Comparison of ENCODE assay signal across 26 mouse cellular contexts in the genomic region with DNA sequence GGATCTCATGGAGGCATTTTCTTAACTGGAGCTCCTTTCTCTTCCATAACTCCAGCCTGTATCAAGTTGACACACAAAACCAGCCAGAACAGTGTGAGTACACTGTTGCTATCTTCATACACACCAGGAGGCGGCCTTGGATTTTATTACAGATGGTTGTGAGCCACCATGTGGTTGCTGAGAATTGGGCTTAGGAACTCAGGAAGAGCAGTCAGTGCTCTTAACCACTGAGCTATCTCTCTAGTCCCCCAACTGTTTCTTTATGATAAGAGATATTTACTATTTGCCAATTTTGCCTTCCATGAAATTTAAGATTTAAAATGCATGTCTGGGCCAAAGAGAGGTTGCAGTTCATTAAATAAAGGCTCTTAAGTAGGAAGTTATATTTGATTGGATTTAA. TPM values are rescaled to one million over a fixed set of nuclear protein-coding genes. Genes with fewer than 3 reads are reported as not detected.
A peak's percentile ranks its signal among the peaks of the same experiment; 100 is the strongest.
DNase-seq lines count a peak whose midpoint lies in the region; ATAC-seq and TF ChIP-seq lines count a peak whose summit lies in the region.
"Had no signal": no experiment of that assay in that cellular context is flagged by ENCODE, and none has a peak within 500 bp of the region (broad histone marks: within the 10 kb centered on the region; RNA-seq: fewer than 3 reads in every experiment).

No protein-coding gene starts in this region.

- no peak for DNase-seq in liver, embryonic 11.5 days (ENCODE audit: low spot score)
- DNase-seq in liver: no peak
- peak; percentile 44 for DNase-seq in c-Kit-positive CD71-positive TER-119-negative erythroid progenitor cells, embryonic 14.5 days (ENCODE audit: low read depth)
- peak in 1 of 3 experiments; percentile 61 for DNase-seq in liver, embryonic 14.5 days (ENCODE audit: low read depth in 3 of 3, low spot score in 3 of 3)
- no peak for DNase-seq in embryo, embryonic 9.5 days (ENCODE audit: extremely low spot score)
- no peak for DNase-seq in kidney, adult 18-20 months
- no peak for DNase-seq in ovary, postnatal 10 days (ENCODE audit: low spot score)
- DNase-seq: adrenal gland, postnatal 10 days; B cell, adult 2 months; cerebellum, adult 2 months; heart, postnatal 14 days; kidney, adult 2 months; kidney, postnatal 36 days; left cerebral cortex, postnatal 4 days; lung, adult 18-20 months; thymus, postnatal 14 days had no signal

- peak; percentile 68 for ATAC-seq in liver, embryonic 11.5 days (replicated peaks; ENCODE audit: low FRiP score)
- ATAC-seq in liver, embryonic 14.5 days (ENCODE audit: insufficient read depth): peak; percentile 62; the same call in 1 of the 2 replicates
- ATAC-seq: forebrain, embryonic 16.5 days; inflammation-experienced regulatory T-cells, adult 6 months; lung, postnatal 0 days had no signal

- H3K27ac ChIP-seq in liver, embryonic 11.5 days (ENCODE audit: low read depth, low read length): no peak overlapping the region
- no peak overlapping the region for H3K27ac ChIP-seq in liver, embryonic 14.5 days
- H3K27ac ChIP-seq: embryonic facial prominence, embryonic 13.5 days; hindbrain, embryonic 10.5 days; hindbrain, embryonic 15.5 days; neural tube, embryonic 12.5 days had no signal

- 0 out of 2 replicates have a peak, but pooled peaks have one; percentile 25 for TF ChIP-seq EP300 in liver, embryonic 14.5 days (IDR thresholded peaks at IDR 0.05; ENCODE audit: low read depth)

- H3K4me3 ChIP-seq in liver, embryonic 11.5 days (ENCODE audit: low read depth, low read length): no peak overlapping the region
- H3K4me3 ChIP-seq in liver, embryonic 14.5 days (ENCODE audit: insufficient read depth in 1 of 2, low read depth in 2 of 2, low read length in 2 of 2): no peak overlapping the region
- H3K4me3 ChIP-seq: embryonic facial prominence, embryonic 13.5 days; erythroblast, embryonic 14.5 days; hindbrain, embryonic 10.5 days; hindbrain, embryonic 15.5 days; myocyte; neural tube, embryonic 12.5 days had no signal

- 67% methylated on average over 1 of the region's 1 CpGs for WGBS in liver, embryonic 11.5 days
- WGBS in liver, embryonic 14.5 days (ENCODE audit: insufficient replicate concordance): 26% methylated on average over 1 of the region's 1 CpGs

- H3K9me3 ChIP-seq in liver, embryonic 11.5 days (ENCODE audit: control insufficient read depth, low read length): no peaks in the 10 kb centered on the region
- no peaks in the 10 kb centered on the region for H3K9me3 ChIP-seq in liver, embryonic 14.5 days (ENCODE audit: control insufficient read depth, low read length)
- H3K9me3 ChIP-seq: embryonic facial prominence, embryonic 13.5 days; hindbrain, embryonic 10.5 days; hindbrain, embryonic 15.5 days; neural tube, embryonic 12.5 days had no signal

- H3K4me1 ChIP-seq in liver, embryonic 11.5 days (replicated peaks; ENCODE audit: control insufficient read depth, insufficient read depth, low read length): peaks cover 5% of the 10 kb centered on the region
- H3K4me1 ChIP-seq in liver, embryonic 14.5 days (replicated peaks; ENCODE audit: control insufficient read depth in 2 of 2, insufficient read depth in 2 of 2, low read length in 1 of 2): peaks cover 6 to 7% of the 10 kb centered on the region in 2 experiments
- H3K4me1 ChIP-seq: embryonic facial prominence, embryonic 13.5 days; hindbrain, embryonic 10.5 days; hindbrain, embryonic 15.5 days; neural tube, embryonic 12.5 days had no signal

- TF ChIP-seq CTCF in liver, embryonic 14.5 days (IDR thresholded peaks at IDR 0.05; ENCODE audit: low read depth): peak; percentile 35

- no peak overlapping the region for H3K9ac ChIP-seq in liver, embryonic 11.5 days (ENCODE audit: low read depth, low read length)
- H3K9ac ChIP-seq in liver, embryonic 14.5 days (replicated peaks): no peak overlapping the region
- H3K9ac ChIP-seq: embryonic facial prominence, embryonic 13.5 days; hindbrain, embryonic 15.5 days; neural tube, embryonic 12.5 days had no signal

- H3K36me3 ChIP-seq in liver, embryonic 11.5 days (ENCODE audit: control insufficient read depth, insufficient read depth, low read length): 0 out of 2 replicates have a peak, but pooled peaks cover 2% of the 10 kb centered on the region
- no peaks in the 10 kb centered on the region; the same call in 1 of the 2 replicates for H3K36me3 ChIP-seq in liver, embryonic 14.5 days (replicated peaks; ENCODE audit: control insufficient read depth, insufficient read depth, low read depth)
- H3K36me3 ChIP-seq: hindbrain, embryonic 15.5 days; neural tube, embryonic 12.5 days had no signal

- no peaks in the 10 kb centered on the region for H3K27me3 ChIP-seq in liver, embryonic 11.5 days (replicated peaks; ENCODE audit: control insufficient read depth, insufficient read depth, low read length)
- H3K27me3 ChIP-seq in liver, embryonic 14.5 days (ENCODE audit: control insufficient read depth, insufficient read depth, low read length): no peaks in the 10 kb centered on the region
- H3K27me3 ChIP-seq: embryonic facial prominence, embryonic 13.5 days; hindbrain, embryonic 15.5 days; neural tube, embryonic 12.5 days had no signal

- no peak overlapping the region for H3K4me2 ChIP-seq in liver, embryonic 11.5 days
- H3K4me2 ChIP-seq in liver, embryonic 14.5 days (ENCODE audit: low read depth): no peak overlapping the region
- H3K4me2 ChIP-seq: embryonic facial prominence, embryonic 13.5 days; hindbrain, embryonic 15.5 days; midbrain, embryonic 11.5 days; neural tube, embryonic 12.5 days had no signal

RNA-seq across cellular contexts. Expression of a gene that starts 14.2 kb away (rescaled TPM):
- polyA plus RNA-seq in liver, embryonic 11.5 days (2014; fragmentation: Nextera tagmentation; extraction: Ambion mirVana): 29.9 and 32.4 TPM in 2 replicates
- 6.5 and 8.4 TPM in 2 replicates for polyA plus RNA-seq in liver, embryonic 14.5 days (2012; rRNA removed)
- polyA plus RNA-seq in liver, embryonic 14.5 days (2014; fragmentation: Nextera tagmentation; extraction: Ambion mirVana): 13.1 and 14.8 TPM in 2 replicates

RNA-seq across cellular contexts. Expression of a gene that starts 20.6 kb away (rescaled TPM):
- 3.0 and 3.1 TPM in 2 replicates for polyA plus RNA-seq in liver, embryonic 11.5 days (2014; fragmentation: Nextera tagmentation; extraction: Ambion mirVana)
- polyA plus RNA-seq in liver, embryonic 14.5 days (2012; rRNA removed): 1.1 and 1.2 TPM in 2 replicates
- 0.72 and 0.97 TPM in 2 replicates for polyA plus RNA-seq in liver, embryonic 14.5 days (2014; fragmentation: Nextera tagmentation; extraction: Ambion mirVana)
